Mouse (Mus musculus): Measurements from ENCODE around the gene Adcy6. TPM values are rescaled to one million over a fixed set of nuclear protein-coding genes. Genes with fewer than 3 reads are reported as not detected.

Gene Adcy6
- total RNA-seq, 4 experiments from 2014 or later, result 136 to 213 (median 183) TPM

DNA sequence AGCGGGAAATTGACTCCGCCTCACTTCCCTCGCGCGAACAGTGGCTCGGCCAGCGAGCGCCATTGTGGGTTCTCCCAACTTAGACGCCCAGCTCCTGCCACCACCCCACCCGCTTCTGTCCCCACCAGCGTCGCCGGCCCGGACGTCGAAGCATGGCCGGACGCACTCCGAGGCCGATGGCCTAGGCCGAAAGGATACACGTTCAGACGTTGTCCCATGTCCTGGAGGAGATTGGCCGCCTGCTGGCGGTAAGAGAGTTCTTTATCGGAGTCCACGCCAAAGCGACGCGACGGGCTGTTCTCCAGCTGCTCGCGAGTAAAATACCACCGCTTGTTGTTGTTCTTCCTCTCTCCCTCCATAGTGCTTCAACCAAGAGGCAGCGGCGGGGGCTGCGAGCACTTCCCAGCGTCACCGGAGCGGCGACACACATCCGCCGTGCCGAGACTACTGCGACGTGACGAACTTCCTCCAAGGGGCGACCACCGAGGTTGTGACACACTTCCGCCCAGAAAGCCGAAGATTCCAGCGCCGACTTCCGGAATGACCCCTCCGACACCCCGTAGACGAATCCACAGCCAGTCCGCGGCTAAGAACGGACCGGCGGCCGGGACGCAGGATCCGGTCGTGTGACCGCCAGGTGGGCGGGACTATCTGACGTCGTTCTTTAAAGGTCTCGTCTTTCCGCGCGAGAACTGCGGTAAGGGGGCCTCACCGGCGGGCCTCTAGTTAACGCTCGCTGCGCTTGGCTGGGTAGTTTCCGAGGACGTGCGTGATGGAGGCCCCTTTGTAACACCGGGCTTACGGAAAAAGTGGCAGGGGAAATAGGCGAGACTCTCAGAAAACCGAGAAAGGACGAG is 42.4 kb downstream of the Adcy6 start:
- peak; percentile 100 for DNase-seq (ENCODE audit: low spot score)

DNA sequence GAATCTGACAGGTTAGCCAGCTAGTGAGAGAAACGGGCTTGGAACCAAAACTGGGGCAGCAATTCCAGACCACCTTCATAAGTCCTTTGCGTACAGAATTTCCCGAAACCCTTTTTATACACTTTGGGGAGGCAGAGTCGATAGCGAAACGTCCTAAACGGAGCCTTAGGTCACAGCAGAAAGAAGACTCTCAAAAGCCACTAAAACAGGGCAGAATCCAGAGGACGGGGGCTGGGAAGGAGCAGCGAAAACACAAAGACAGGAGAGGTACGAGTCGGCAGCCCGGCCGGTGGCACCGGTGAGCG is 43.0 kb downstream of the Adcy6 start:
- DNase-seq (ENCODE audit: low spot score), result no peak

DNA sequence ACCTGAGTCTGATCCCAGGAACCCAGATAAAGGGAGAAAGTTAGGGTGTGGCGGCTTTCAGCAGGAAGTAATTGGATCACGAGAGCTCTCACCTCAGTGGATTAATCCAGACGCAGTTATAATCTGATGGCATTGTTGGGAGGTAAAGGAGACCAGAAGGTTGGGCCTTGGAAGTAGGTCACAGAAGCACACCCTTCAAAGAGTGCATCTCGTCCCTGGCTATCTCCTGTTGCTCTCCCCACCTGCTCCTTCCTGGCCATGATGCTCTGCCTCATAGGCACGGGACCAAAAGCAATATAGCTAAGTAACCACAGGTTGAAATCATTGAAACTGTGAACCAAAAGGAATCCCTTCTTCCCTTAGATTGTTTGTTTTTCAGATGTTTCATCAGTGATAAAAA is 52.7 kb downstream of the Adcy6 start:
- no peak for DNase-seq (ENCODE audit: low spot score)

DNA sequence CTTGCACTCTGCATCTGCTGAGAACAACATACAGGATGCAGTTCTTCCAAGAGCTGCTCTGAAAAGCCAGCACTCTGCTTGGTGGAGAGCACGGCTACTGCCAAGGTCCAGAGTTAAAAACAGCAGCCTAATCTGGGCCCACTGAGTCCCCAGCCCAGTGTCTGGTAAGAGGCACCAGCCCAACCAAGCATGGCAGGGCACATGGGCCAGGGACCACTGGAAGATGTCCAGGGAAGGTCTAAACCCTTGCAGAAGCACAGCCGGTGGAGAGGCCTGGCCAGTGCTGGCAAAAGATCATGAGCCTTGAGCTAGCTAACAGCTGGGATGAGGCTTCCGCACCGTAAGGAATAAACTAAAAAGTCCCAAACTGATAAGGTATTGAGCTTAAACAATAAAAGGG is 54.0 kb downstream of the Adcy6 start:
- DNase-seq (ENCODE audit: low spot score), result peak; percentile 33

DNA sequence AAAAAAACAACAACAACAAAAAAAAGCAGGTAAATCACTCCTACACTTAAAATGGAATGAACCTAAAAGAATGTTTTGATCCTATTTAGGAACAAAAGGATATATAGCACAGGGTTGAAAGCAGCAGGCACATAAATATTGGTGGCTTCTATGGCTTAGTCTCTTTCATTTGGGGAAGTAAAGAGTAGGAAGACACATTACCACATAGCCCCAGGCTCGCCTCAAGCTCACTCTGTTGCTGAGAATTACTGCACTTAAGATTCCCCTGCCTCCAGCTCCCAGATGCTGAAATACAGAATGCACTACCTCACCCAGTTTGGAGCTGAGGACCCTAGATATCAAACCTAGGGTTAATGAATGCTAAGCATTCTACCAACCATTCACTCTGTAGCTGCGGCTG is 57.1 kb downstream of the Adcy6 start:
- DNase-seq (ENCODE audit: low spot score), result no peak

DNA sequence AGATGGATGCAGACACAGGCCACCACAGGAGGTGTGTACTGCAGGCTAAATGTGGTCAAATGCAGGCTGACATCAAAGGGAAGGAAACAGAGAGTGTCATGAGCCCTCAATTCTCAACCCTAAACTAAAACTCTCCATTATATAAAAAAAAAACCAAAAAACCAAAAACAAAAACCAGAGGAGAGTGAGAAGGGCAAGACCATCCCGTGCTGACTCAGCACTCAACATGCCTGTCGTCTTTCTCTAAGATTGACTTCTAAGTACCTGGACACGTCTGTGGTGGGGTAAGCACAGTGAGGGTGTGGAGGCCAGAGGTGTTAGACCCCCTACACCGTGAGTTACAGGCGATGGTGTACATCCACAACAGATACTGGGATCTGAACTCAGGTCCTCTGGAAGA is 63.0 kb downstream of the Adcy6 start:
- no peak for DNase-seq (ENCODE audit: low spot score)

DNA sequence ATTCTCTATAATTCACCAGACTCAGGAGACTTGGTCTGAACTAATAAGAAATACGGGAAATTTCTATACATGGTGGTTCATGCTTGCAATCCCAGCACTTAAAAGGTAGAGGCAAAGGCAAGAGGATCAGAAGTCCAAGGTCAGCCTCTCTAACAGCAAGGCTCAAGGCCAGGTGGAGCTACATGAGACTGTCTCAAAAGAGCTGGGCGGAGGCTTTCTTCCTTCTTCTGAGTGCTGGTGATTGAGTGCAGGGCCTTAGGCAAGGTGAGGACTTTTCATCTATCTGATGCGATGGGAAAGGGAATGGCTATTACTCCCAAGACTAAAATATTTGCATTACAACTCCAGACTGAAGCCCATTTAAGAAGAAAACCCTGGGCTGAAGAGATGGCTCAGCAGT is 64.7 kb downstream of the Adcy6 start:
- DNase-seq (ENCODE audit: low spot score), result no peak

DNA sequence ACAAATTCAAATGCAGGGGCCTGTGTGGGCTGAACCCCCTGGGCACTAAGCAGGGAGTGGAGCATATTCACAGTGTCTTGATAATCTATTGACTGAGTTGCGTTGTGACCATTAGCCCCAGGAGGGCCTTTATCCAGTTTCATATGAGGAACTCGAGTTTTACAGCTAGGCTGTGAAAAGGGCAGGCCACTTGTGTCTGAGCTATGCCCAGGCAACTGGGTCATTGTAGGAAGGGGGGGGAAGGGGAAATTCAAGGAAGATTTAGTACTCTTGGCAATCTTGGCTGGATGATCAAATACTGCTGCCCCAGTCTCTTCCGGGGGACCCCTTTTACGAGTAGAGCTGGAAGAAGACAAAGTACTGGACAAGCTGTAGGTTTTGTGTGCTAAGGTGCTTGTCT is 66.5 kb downstream of the Adcy6 start:
- DNase-seq (ENCODE audit: low spot score), result no peak

DNA sequence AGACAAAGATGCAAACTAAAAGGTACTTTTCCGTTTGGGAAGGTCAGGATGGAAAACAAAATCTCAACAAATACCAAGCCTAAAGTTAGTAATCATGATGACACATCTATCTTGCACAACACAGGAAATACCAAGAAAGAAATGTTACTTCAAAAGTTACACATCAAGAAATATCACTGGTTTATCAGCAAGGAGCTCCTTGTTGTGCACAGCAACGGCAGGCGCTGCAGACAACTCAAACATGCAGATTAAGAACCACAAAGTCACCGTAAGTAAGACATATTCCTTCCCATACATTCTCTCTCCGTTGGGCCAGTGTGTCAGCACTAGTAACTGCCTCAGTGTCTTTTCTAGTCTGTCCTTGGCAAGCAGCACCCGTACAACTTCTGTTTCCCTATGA is 68.8 kb downstream of the Adcy6 start:
- DNase-seq (ENCODE audit: low spot score), result no peak

Other genes with a start within 250 kb of the Adcy6 start
- gene Olfr283, start 229.1 kb downstream of the Adcy6 start, total RNA-seq (2022), result not detected
- gene Olfr282, start 178.9 kb downstream of the Adcy6 start, total RNA-seq (2022), result not detected
- gene Olfr281, start 157.5 kb downstream of the Adcy6 start, total RNA-seq (2022), result not detected
- not detected for gene OR5BS1P, start 140.2 kb downstream of the Adcy6 start, total RNA-seq (2022)
- not detected for gene Lalba, start 127.4 kb downstream of the Adcy6 start, total RNA-seq (2022)
- not detected for gene Olfr279, start 117.7 kb downstream of the Adcy6 start, total RNA-seq (2022)
- gene Kansl2, start 75.8 kb downstream of the Adcy6 start, total RNA-seq (2022), result 10 to 100 TPM; 77.7 to 87.7 (median 81.1) TPM
- gene Ccnt1, start 39.2 kb downstream of the Adcy6 start, total RNA-seq (2022), result 10 to 100 TPM; 26.7 to 34.8 (median 30.0) TPM
- 1 to 10 TPM; 1.6 to 4.2 (median 2.3) TPM for gene 4930415O20Rik, start 39.1 kb downstream of the Adcy6 start, total RNA-seq (2022)
- gene Cacnb3, start 20.8 kb upstream of the Adcy6 start, total RNA-seq (2022), result 1 to 10 TPM; 2.0 to 2.8 (median 2.6) TPM
- 10 to 100 TPM; 53.2 to 61.7 (median 56.4) TPM for gene Ddx23, start 52.8 kb upstream of the Adcy6 start, total RNA-seq (2022)
- 1 to 10 TPM in 3 of 4 experiments, under 1 TPM in 1; 1.00 to 2.1 (median 1.2) TPM for gene Rnd1, start 67.4 kb upstream of the Adcy6 start, total RNA-seq (2022)
- gene Ccdc65, start 98.1 kb upstream of the Adcy6 start, total RNA-seq (2022), result 1 to 10 TPM in 1 of 4 experiments, under 1 TPM in 3; 0.41 to 1.1 (median 0.84) TPM
- gene Fkbp11, start 118.1 kb upstream of the Adcy6 start, total RNA-seq (2022), result 1 to 10 TPM; 5.6 to 9.4 (median 7.7) TPM
- gene Arf3, start 153.1 kb upstream of the Adcy6 start, total RNA-seq (2022), result 10 to 100 TPM; 18.0 to 20.9 (median 19.1) TPM
- gene Wnt10b, start 168.1 kb upstream of the Adcy6 start, total RNA-seq (2022), result under 1 TPM in 3 of 4 experiments, not detected in 1; 0.16 to 0.44 (median 0.26) TPM
- not detected for gene Wnt1, start 179.8 kb upstream of the Adcy6 start, total RNA-seq (2022)
- under 1 TPM; 0.63 to 0.84 (median 0.72) TPM for gene Ddn, start 199.4 kb upstream of the Adcy6 start, total RNA-seq (2022)
- gene Prkag1, start 221.4 kb upstream of the Adcy6 start, total RNA-seq (2022), result 100 to 1,000 TPM in 2 of 4 experiments, 10 to 100 TPM in 2; 96.7 to 129 (median 109) TPM

Data from heart, adult 8-10 months (tissue).